Mouse (Mus musculus): Measurements from ENCODE around the gene Bach1. TPM values are rescaled to one million over a fixed set of nuclear protein-coding genes. Genes with fewer than 3 reads are reported as not detected.
A peak's percentile ranks its signal among the peaks of the same experiment; 100 is the strongest.

The Bach1 gene
- total and polyA plus RNA-seq, 2 experiments from 2014 or later = 5.4 to 27.0 TPM

- H3K9me3 ChIP-seq (replicated peaks; ENCODE audit: control insufficient read depth, low read length) = no peaks in the 10 kb centered on the region
- H3K4me3 ChIP-seq (ENCODE audit: low read depth, low read length) = no peak overlapping the region
- H3K4me1 ChIP-seq (ENCODE audit: control insufficient read depth, insufficient read depth) = peaks cover 20% of the 10 kb centered on the region
- 82% methylated on average over 4 of the region's 4 CpGs for WGBS
- H3K9ac ChIP-seq (replicated peaks; ENCODE audit: low read depth, low read length) = no peak overlapping the region
- no peak overlapping the region for H3K4me2 ChIP-seq (ENCODE audit: low read depth, low read length)
- H3K36me3 ChIP-seq (replicated peaks; ENCODE audit: control insufficient read depth, insufficient read depth, low read length) = peaks cover 66% of the 10 kb centered on the region
- DNase-seq (ENCODE audit: low spot score) = no peak
- no peak for ATAC-seq (ENCODE audit: insufficient read depth, low read depth)
- H3K27me3 ChIP-seq (ENCODE audit: control insufficient read depth, insufficient read depth, low read length) = no peaks in the 10 kb centered on the region
- no peak for TF ChIP-seq EP300 (IDR thresholded peaks at IDR 0.05; ENCODE audit: low read depth)
- no peak overlapping the region; the same call in 1 of the 2 replicates for H3K27ac ChIP-seq (ENCODE audit: low read depth)
These were observed 26.1 kb downstream of the Bach1 start for GRCm38 (mm10) chr16:87724826-87725225.

DNA sequence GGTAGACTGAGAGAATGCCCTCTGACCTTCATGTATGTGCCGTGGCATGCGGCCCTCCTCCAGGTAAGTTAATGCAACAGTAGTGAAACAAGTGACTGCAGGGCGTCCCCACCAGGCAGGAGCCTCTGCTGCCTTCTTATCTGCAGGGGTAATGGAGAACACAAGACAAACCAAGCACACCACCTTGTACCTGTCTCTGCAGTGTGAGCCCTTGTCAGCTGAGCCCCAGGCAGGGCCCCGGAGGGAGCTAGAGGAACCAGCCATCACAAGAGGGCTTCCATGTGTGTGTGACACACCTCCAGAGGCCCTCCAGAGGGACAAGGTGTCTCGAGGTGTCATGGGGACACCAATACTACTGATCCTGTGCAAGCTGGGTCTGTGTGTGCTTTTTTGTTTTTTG lies 26.5 kb downstream of the Bach1 start:
- Histone ChIP-seq H3K4me2 (ENCODE audit: low read depth, low read length) (no peak overlapping the region), H3K27ac (ENCODE audit: low read depth) (peak overlapping the region; percentile 78; the same call in 1 of the 2 replicates), H3K9me3 (replicated peaks; ENCODE audit: control insufficient read depth, low read length) (no peaks in the 10 kb centered on the region), H3K27me3 (ENCODE audit: control insufficient read depth, insufficient read depth, low read length) (no peaks in the 10 kb centered on the region), H3K4me3 (ENCODE audit: low read depth, low read length) (no peak overlapping the region), H3K36me3 (replicated peaks; ENCODE audit: control insufficient read depth, insufficient read depth, low read length) (peaks cover 66% of the 10 kb centered on the region), H3K4me1 (ENCODE audit: control insufficient read depth, insufficient read depth) (peaks cover 17% of the 10 kb centered on the region), H3K9ac (replicated peaks; ENCODE audit: low read depth, low read length) (no peak overlapping the region)
- DNase-seq (ENCODE audit: low spot score) (no peak), ATAC-seq (ENCODE audit: insufficient read depth, low read depth) (no peak)
- TF ChIP-seq EP300 (IDR thresholded peaks at IDR 0.05; ENCODE audit: low read depth) (no peak), CTCF (IDR thresholded peaks at IDR 0.05; ENCODE audit: low read depth) (no peak)
- 77% methylated on average over 5 of the region's 5 CpGs for WGBS

DNA sequence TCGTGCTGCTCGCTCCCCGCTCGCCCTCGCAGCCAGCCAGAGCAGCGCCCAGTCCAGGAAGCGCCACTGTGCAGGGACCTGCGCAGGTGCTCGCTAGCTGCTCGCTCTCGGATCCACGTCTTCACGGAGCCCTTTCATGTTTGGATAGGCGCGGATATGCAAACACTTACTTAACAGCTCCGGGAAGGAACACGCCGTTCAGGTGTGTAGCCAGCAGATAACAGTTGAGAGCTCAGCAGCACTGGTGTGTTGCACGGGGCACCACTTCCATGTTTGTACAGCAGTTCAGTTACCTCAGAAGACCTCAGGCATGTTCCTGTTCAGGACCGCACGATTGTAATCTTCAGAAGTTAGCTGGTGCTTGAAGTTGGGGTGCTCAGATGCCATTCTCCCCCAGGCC lies 27.2 kb downstream of the Bach1 start:
- no peak for TF ChIP-seq EP300 (IDR thresholded peaks at IDR 0.05; ENCODE audit: low read depth)
- no peak for TF ChIP-seq CTCF (IDR thresholded peaks at IDR 0.05; ENCODE audit: low read depth)
- no peak for DNase-seq (ENCODE audit: low spot score)
- Histone ChIP-seq H3K9me3 (replicated peaks; ENCODE audit: control insufficient read depth, low read length) (no peaks in the 10 kb centered on the region), H3K4me1 (ENCODE audit: control insufficient read depth, insufficient read depth) (peaks cover 17% of the 10 kb centered on the region), H3K4me3 (ENCODE audit: low read depth, low read length) (peak overlapping the region; percentile 16; the same call in 1 of the 2 replicates), H3K27ac (ENCODE audit: low read depth) (peak overlapping the region; percentile 78), H3K4me2 (ENCODE audit: low read depth, low read length) (peak overlapping the region; percentile 47), H3K27me3 (ENCODE audit: control insufficient read depth, insufficient read depth, low read length) (no peaks in the 10 kb centered on the region), H3K9ac (replicated peaks; ENCODE audit: low read depth, low read length) (no peak overlapping the region; the same call in 1 of the 2 replicates), H3K36me3 (replicated peaks; ENCODE audit: control insufficient read depth, insufficient read depth, low read length) (peaks cover 67% of the 10 kb centered on the region)
- 0 out of 2 replicates have a peak, but pooled peaks have one; percentile 25 for ATAC-seq (ENCODE audit: insufficient read depth, low read depth)
- 67% methylated on average over 21 of the region's 21 CpGs for whole genome bisulfite sequencing

DNA sequence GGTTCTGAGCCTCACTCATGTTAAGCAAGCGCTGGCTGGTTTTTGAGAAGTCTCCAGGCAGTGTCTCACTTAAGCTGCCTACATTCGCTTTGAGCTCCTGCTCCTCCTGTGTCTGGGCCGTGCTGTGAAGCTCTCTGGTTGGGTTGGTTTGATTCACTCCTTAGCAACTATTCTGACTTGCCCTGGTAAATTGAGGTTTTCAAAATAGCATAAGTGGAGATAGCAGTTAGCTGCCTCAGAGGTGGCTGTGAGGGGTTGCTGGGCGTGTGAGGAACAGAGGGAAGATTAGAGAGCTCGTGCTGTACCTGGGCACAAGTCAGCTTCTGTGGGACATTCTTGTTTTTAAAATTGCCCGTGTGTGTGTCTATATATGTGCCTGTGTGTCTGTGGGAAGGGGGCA lies 27.6 kb downstream of the Bach1 start:
- Histone ChIP-seq H3K9ac (replicated peaks; ENCODE audit: low read depth, low read length) (no peak overlapping the region; the same call in 1 of the 2 replicates), H3K36me3 (replicated peaks; ENCODE audit: control insufficient read depth, insufficient read depth, low read length) (peaks cover 67% of the 10 kb centered on the region), H3K4me1 (ENCODE audit: control insufficient read depth, insufficient read depth) (peaks cover 17% of the 10 kb centered on the region), H3K27ac (ENCODE audit: low read depth) (peak overlapping the region; percentile 78), H3K27me3 (ENCODE audit: control insufficient read depth, insufficient read depth, low read length) (no peaks in the 10 kb centered on the region), H3K4me3 (ENCODE audit: low read depth, low read length) (peak overlapping the region; percentile 16; the same call in 1 of the 2 replicates), H3K4me2 (ENCODE audit: low read depth, low read length) (peak overlapping the region; percentile 47), H3K9me3 (replicated peaks; ENCODE audit: control insufficient read depth, low read length) (no peaks in the 10 kb centered on the region)
- TF ChIP-seq CTCF (IDR thresholded peaks at IDR 0.05; ENCODE audit: low read depth) (no peak), EP300 (IDR thresholded peaks at IDR 0.05; ENCODE audit: low read depth) (no peak)
- ATAC-seq (ENCODE audit: insufficient read depth, low read depth) (peak; percentile 71), DNase-seq (ENCODE audit: low spot score) (peak; percentile 45)
- WGBS = 45% methylated on average over 6 of the region's 6 CpGs

DNA sequence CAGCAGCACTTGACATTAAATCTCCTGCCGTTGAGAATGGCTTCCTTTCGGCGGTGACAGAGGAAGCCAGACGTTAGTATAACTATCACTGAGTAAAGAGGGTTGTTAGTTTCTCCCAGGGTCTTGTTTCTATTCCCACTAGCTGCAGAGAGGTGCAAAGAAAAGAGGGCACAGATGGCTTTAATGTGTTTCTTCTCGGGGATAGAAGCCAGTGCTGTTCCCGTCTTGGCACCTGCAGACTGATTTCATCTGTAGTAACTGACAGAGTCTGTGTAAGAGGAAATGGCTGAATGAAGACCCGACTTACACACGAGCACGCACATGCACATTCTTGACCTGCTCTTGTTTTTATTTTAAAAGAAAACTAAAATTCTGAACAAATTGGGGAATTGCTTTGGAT lies 28.5 kb downstream of the Bach1 start:
- peaks cover 17% of the 10 kb centered on the region for H3K4me1 ChIP-seq (ENCODE audit: control insufficient read depth, insufficient read depth)
- H3K27me3 ChIP-seq (ENCODE audit: control insufficient read depth, insufficient read depth, low read length) = no peaks in the 10 kb centered on the region
- H3K4me2 ChIP-seq (ENCODE audit: low read depth, low read length) = no peak overlapping the region
- no peak for ATAC-seq (ENCODE audit: insufficient read depth, low read depth)
- H3K4me3 ChIP-seq (ENCODE audit: low read depth, low read length) = no peak overlapping the region
- no peaks in the 10 kb centered on the region for H3K9me3 ChIP-seq (replicated peaks; ENCODE audit: control insufficient read depth, low read length)
- H3K36me3 ChIP-seq (replicated peaks; ENCODE audit: control insufficient read depth, insufficient read depth, low read length) = peaks cover 60% of the 10 kb centered on the region
- TF ChIP-seq CTCF (IDR thresholded peaks at IDR 0.05; ENCODE audit: low read depth) (no peak), EP300 (IDR thresholded peaks at IDR 0.05; ENCODE audit: low read depth) (no peak)
- H3K9ac ChIP-seq (replicated peaks; ENCODE audit: low read depth, low read length) = no peak overlapping the region
- no peak for DNase-seq (ENCODE audit: low spot score)
- peak overlapping the region; percentile 78; the same call in 1 of the 2 replicates for H3K27ac ChIP-seq (ENCODE audit: low read depth)
- 63% methylated on average over 9 of the region's 9 CpGs for WGBS

DNA sequence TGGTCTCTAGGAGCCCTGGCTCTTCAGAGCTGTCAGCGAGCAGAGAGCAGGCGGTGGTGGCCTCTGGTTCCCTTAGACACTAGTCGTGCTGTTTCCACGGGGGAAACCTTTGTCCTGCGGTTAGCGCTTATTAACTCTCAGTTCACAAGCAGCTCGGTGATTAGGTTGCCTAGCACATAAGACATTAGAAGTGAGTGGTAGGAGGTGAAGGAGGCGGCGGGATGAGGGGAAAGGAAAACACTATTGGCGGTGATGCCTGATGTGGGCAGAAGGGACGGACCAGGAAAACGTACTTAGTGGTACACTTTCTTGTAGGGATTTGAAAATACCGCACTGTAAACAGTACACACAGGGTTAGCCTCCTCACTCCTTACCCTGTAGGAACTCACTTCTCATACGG lies 29.2 kb downstream of the Bach1 start:
- no peak for DNase-seq (ENCODE audit: low spot score)
- Histone ChIP-seq H3K4me2 (ENCODE audit: low read depth, low read length) (no peak overlapping the region), H3K27me3 (ENCODE audit: control insufficient read depth, insufficient read depth, low read length) (no peaks in the 10 kb centered on the region), H3K27ac (ENCODE audit: low read depth) (peak overlapping the region; percentile 31; the same call in 1 of the 2 replicates), H3K9ac (replicated peaks; ENCODE audit: low read depth, low read length) (no peak overlapping the region), H3K9me3 (replicated peaks; ENCODE audit: control insufficient read depth, low read length) (no peaks in the 10 kb centered on the region), H3K36me3 (replicated peaks; ENCODE audit: control insufficient read depth, insufficient read depth, low read length) (peaks cover 55% of the 10 kb centered on the region), H3K4me3 (ENCODE audit: low read depth, low read length) (no peak overlapping the region), H3K4me1 (ENCODE audit: control insufficient read depth, insufficient read depth) (peaks cover 17% of the 10 kb centered on the region)
- TF ChIP-seq EP300 (IDR thresholded peaks at IDR 0.05; ENCODE audit: low read depth) (no peak), CTCF (IDR thresholded peaks at IDR 0.05; ENCODE audit: low read depth) (no peak)
- 84% methylated on average over 14 of the region's 14 CpGs for WGBS
- no peak for ATAC-seq (ENCODE audit: insufficient read depth, low read depth)

Data from heart, postnatal 0 days (tissue).